Mouse (Mus musculus): Measurements from ENCODE around the gene Rcor3. TPM values are rescaled to one million over a fixed set of nuclear protein-coding genes. Genes with fewer than 3 reads are reported as not detected.
A peak's percentile ranks its signal among the peaks of the same experiment; 100 is the strongest.

The Rcor3 gene
- 10 to 100 TPM; 27.1 to 29.8 TPM for total RNA-seq (2021)
- long read RNA-seq, experiment 1, transcript Rcor3-201 (10 exons, 3,748 nt) = minor isoform, 5 of 28 reads
- long read RNA-seq, experiment 1, transcript Rcor3-207 (12 exons, 1,844 nt) = major isoform, 6 of 28 reads
- long read RNA-seq, experiment 1, partial matches to known transcripts = 2 of 28 reads
- long read RNA-seq, experiment 1, other reads (novel, unspliced or antisense) = 3 of 28 reads
- long read RNA-seq, experiment 2, transcript Rcor3-206 (10 exons, 1,623 nt) = major isoform, 5 of 19 reads
- long read RNA-seq, experiment 2, partial matches to known transcripts = 2 of 19 reads
- long read RNA-seq, experiment 2, other reads (novel, unspliced or antisense) = 3 of 19 reads

DNA sequence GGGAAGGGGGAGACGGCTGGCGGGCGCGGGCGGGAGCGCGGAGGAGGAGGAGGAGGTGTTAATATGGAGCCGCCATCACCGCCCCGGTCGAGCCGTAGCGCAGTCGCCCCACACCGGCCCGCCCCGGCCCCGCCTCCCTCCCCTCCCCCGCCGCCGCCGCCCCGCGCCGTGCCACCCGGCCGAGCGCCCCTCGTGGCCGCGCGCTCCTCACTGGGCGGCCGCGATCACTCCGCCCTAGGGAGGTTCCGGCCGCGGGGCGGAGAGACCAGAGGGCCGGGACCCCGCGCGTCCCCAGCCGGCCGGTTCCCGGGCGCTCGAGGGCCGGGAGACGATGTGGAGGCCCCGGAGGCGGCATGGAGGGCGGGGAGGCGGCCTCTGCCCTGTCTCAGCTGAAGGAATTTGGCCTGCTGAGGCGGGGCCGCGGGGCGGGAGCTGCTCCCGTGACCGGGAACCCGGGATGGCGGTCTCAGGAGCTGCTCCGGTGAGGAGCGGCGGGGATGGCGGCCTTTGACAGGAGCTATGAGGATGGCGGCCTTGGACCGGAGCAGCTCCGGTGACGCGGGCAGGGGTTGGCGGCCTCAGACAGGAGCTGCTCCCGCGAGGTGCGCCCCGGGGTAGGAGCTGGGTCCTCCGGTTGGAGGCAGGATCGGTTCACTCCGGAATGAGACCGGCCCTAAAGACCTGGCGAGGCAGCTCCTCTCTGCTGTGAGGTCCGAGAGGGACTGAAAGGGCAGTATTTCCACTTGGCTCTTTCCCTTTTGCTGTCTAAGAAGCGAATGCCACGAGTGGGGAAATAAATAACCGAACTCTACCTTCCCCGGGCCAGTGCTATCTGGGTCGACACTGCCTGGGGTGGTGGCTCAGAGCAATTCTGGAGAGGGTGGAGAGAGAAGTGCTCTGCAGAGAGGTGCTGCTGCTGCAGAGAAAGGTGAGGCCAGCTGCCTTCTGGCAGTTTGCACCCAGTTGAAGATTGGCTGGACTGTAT is at the start of gene Rcor3:
TSS of gene Rcor3 (minus strand) at position 137 of the 985 bp plus-strand sequence.
- peak; percentile 52 for TF ChIP-seq CTCF (IDR thresholded peaks at IDR 0.05)
- intact Hi-C loops (cut with DNase I) = no loop called here
- Histone ChIP-seq H3K4me3 (peak within 1 kb of the TSS; percentile 96), H3K27ac (peak within 1 kb of the TSS; percentile 98)
- peak; percentile 93 for DNase-seq

GRCm38 (mm10) chr1:192181696-192182257 is 43.9 kb upstream of the Rcor3 start:
- no peak for TF ChIP-seq CTCF (IDR thresholded peaks at IDR 0.05)
- DNase-seq = no peak
- H3K4me3 ChIP-seq = no peak overlapping the region
- no peak overlapping the region for H3K27ac ChIP-seq
- intact Hi-C loops (cut with DNase I) = no loop called here

DNA sequence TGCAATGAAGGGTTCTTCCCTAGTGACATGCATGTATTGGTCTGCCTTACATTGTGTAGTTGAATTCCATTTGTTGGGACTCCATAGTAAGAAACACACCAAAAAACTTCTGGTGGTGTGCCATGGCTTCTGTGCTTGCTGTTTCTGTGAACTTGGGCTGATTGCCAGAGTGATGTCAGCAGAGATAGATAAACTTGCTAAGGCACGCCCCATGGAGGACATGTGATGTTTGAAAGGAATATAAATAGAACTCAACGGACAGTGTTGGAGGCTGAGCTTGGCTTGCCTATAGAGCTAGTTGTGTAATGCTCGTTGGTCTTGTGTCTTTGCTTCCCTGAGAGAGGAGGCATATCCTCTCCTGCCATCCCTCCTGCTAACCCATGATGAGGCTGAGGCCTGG is 42.0 kb upstream of the Rcor3 start:
- H3K4me3 ChIP-seq = no peak overlapping the region
- TF ChIP-seq CTCF (IDR thresholded peaks at IDR 0.05) = no peak
- no peak overlapping the region for H3K27ac ChIP-seq
- DNase-seq = no peak
- intact Hi-C loops (cut with DNase I) = no loop called here

DNA sequence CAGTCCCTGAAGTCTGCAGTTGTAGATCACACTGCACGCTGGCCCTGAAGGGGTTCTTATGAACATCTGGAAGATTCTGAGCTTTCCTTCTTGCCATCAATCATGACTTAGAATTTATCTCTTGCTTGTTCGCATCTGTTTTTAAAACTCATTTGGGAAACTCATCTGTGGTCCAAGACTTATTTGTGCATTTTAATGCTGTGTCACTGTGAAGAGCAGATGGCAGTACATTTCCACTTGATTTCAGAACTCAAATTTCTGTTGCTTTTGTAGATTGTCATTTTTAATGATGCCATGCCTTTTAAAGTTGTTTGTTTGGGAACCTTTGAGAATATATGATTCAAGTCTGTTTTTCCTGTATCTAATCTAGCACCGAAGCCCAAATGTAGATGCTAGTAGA is 33.6 kb upstream of the Rcor3 start:
- no peak for TF ChIP-seq CTCF (IDR thresholded peaks at IDR 0.05)
- Histone ChIP-seq H3K27ac (no peak overlapping the region), H3K4me3 (no peak overlapping the region)
- no peak for DNase-seq
- intact Hi-C loops (cut with DNase I) = loop anchor here (1.0 kb wide), 1 partner anchor 17 kb away; no protein-coding TSS in a partner anchor

DNA sequence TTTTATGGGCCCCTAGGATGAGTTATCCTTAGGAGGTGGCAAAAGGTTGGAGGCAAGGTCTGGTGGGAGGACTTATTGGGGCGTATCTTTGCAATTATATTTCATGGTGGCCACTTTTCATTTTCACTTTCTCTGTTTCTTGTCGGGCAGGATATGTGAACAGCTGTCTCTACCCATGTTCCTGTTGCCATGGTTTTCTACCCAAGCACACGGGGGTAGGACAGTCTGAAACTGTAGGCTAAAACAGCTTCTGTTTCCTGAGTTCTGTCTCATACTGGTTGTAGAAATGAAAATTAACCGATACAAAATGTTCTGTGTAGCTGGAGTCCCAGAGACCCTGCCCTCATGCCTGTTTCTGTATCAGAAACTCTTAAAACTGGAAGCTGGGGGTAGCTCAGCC is 13.3 kb upstream of the Rcor3 start:
- Histone ChIP-seq H3K27ac (no peak overlapping the region), H3K4me3 (no peak overlapping the region)
- TF ChIP-seq CTCF (IDR thresholded peaks at IDR 0.05) = no peak
- intact Hi-C loops (cut with DNase I) = no loop called here
- DNase-seq = no peak

DNA sequence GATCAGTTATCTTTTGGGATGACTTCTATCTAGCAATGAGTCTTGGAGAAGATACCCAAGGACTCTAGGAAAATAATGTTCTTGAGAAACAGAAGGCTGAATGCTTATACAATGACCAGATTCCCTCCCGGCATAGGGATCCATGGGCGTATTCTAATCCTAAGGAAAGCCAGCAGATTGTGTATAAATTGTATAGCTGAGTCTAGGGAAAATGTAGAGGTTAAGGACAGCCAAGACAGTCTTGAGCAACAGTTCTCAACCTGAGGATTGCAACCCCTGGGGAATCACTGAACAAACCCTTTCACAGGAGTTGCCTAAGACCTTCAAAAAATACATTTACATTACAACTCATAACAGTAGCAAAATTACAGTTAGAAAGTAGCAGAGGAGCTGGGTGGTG is 2.5 kb upstream of the Rcor3 start:
- intact Hi-C loops (cut with DNase I) = no loop called here
- no peak overlapping the region for H3K4me3 ChIP-seq
- TF ChIP-seq CTCF (IDR thresholded peaks at IDR 0.05) = no peak
- no peak overlapping the region for H3K27ac ChIP-seq
- no peak for DNase-seq

DNA sequence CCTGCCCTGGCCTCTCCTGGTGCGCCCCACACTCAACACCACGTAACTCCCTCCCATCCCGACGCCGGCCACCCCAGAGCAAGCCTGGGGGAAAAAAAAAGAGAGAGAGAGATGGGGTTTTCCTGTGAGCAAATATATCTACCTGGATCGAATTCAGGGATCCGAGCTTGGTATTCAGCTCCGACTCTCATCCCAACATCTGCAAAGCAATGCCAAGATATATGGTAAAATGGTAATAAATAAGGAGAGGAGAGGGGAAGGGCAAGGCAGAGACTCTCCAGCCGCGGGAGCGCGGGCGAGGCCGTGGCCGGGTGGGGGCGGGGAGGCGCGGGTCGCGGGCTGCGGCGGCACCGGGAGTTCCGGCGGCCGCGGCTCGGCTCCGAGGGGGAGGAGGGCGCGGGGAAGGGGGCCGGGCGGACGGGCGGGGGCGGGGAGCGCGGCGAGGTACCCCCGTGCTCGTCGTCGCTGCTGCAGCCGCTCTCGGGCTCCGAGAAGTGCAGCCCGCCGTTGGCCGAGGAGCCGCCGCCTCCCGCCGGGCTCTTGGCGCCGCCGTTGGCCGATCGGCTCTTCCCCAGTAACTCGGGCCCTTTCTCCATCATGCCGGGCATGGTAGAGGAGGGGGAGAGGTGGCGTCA is 454 bp downstream of the Rcor3 start:
- Histone ChIP-seq H3K4me3 (peak overlapping the region; percentile 96), H3K27ac (peak overlapping the region; percentile 98)
- TF ChIP-seq CTCF (IDR thresholded peaks at IDR 0.05) = no peak
- DNase-seq = peak; percentile 66
- intact Hi-C loops (cut with DNase I) = no loop called here

- intact Hi-C loops (cut with DNase I) = no loop called here
- peak; percentile 91 for DNase-seq
- TF ChIP-seq CTCF (IDR thresholded peaks at IDR 0.05) = no peak
- H3K27ac ChIP-seq = peak overlapping the region; percentile 98
- peak overlapping the region; percentile 96 for H3K4me3 ChIP-seq
These were observed 1.1 kb downstream of the Rcor3 start for GRCm38 (mm10) chr1:192136561-192137290.

- H3K4me3 ChIP-seq = no peak overlapping the region
- DNase-seq = no peak
- no peak overlapping the region for H3K27ac ChIP-seq
- no peak for TF ChIP-seq CTCF (IDR thresholded peaks at IDR 0.05)
- intact Hi-C loops (cut with DNase I) = no loop called here
These were observed 7.7 kb downstream of the Rcor3 start for GRCm38 (mm10) chr1:192130202-192130601.

DNA sequence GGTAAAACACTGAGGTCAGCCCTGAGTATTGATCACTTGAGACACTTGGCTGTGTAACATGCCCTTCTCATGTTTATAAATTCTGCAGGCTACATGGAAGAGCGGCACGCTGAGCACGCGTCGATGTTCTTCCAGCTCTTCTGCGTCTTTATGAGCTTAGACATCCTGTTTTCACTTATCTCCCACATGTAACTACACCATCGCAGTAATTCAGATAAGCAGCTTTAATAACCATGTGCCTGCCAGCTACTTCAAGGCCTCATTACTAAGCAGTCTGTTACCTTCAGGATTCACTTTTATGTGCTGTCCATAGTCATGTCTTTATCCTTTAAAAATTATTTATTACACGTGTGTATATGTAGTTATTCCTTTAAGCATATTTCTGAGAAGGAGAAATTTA is 9.5 kb downstream of the Rcor3 start:
- no peak for TF ChIP-seq CTCF (IDR thresholded peaks at IDR 0.05)
- Histone ChIP-seq H3K4me3 (no peak overlapping the region), H3K27ac (no peak overlapping the region)
- intact Hi-C loops (cut with DNase I) = no loop called here
- DNase-seq = no peak

DNA sequence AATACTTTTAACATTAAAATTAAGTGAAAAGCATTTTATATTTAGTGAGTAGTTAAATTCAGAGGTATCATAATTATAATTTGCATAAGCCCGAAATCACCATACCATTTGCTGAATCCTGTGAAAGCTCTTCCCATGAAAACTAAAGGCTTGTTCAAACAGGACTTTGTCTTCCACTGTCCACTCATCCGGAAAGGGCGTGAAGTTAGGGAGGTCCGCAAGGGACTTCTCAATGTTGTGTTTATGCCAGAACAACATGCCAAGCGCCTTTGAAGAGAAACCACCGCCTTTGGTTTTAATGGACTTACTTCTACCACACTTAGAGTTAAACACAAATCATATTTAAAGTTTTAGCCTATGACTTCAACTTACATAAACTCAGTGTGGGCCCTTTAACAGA is 12.1 kb downstream of the Rcor3 start:
- no peak for DNase-seq
- Histone ChIP-seq H3K27ac (no peak overlapping the region), H3K4me3 (no peak overlapping the region)
- TF ChIP-seq CTCF (IDR thresholded peaks at IDR 0.05) = no peak
- intact Hi-C loops (cut with DNase I) = no loop called here

DNA sequence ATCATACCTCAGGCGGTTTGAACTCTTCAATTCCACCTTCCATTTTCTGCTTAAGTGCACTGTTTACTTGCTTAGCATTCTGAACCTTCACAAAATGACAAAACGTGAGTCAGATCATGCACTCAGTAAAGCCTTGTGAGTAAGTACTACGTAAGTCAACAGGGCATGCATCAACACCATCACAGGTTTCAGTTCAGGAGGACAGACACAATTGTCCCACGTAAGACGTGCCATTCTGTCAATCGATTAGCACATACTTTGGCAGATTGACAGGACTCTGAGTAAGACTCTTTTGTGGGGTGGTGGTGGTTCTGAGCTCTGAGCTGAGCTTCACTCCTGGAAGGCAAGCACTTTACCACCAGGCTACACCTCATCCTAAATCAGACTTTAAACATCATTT is 21.6 kb downstream of the Rcor3 start:
- H3K4me3 ChIP-seq = no peak overlapping the region

More for the DNA sequence above, 21.6 kb downstream of the Rcor3 start:
- no peak for DNase-seq
- intact Hi-C loops (cut with DNase I) = no loop called here
- H3K27ac ChIP-seq = no peak overlapping the region
- no peak for TF ChIP-seq CTCF (IDR thresholded peaks at IDR 0.05)
